Mouse (Mus musculus): ENCODE results near the gene 4932438H23Rik. TPM values are rescaled to one million over a fixed set of nuclear protein-coding genes. Genes with fewer than 3 reads are reported as not detected.

The 4932438H23Rik gene
- polyA plus RNA-seq, 1 experiment from 2014 or later: 0.11 TPM

- no peak for ATAC-seq (ENCODE audit: insufficient read depth)
These were observed 21.8 kb upstream of the 4932438H23Rik start for GRCm38 (mm10) chr16:91116696-91117095.

GRCm38 (mm10) chr16:91116006-91116405 lies 21.1 kb upstream of the 4932438H23Rik start:
- Histone ChIP-seq H3K27me3 (ENCODE audit: insufficient read depth, low read length) (no peaks in the 10 kb centered on the region), H3K4me1 (ENCODE audit: insufficient read depth) (no peaks in the 10 kb centered on the region), H3K27ac (ENCODE audit: low read depth) (no peak overlapping the region), H3K9ac (no peak overlapping the region), H3K4me3 (ENCODE audit: low read depth, low read length) (no peak overlapping the region), H3K4me2 (no peak overlapping the region), H3K9me3 (ENCODE audit: low read depth, low read length) (no peaks in the 10 kb centered on the region), H3K36me3 (ENCODE audit: insufficient read depth) (no peaks in the 10 kb centered on the region)
- 68% methylated on average over 4 of the region's 4 CpGs for WGBS
- DNase-seq (no peak), ATAC-seq (ENCODE audit: insufficient read depth) (no peak)
- no peak for TF ChIP-seq CTCF (IDR thresholded peaks at IDR 0.05; ENCODE audit: low read depth)

More at GRCm38 (mm10) chr16:91116696-91117095, 21.8 kb upstream of the 4932438H23Rik start:
- Histone ChIP-seq H3K9ac (no peak overlapping the region), H3K27ac (ENCODE audit: low read depth) (no peak overlapping the region), H3K4me1 (ENCODE audit: insufficient read depth) (no peaks in the 10 kb centered on the region), H3K4me3 (ENCODE audit: low read depth, low read length) (no peak overlapping the region), H3K36me3 (ENCODE audit: insufficient read depth) (no peaks in the 10 kb centered on the region), H3K27me3 (ENCODE audit: insufficient read depth, low read length) (no peaks in the 10 kb centered on the region), H3K9me3 (ENCODE audit: low read depth, low read length) (no peaks in the 10 kb centered on the region), H3K4me2 (no peak overlapping the region)
- DNase-seq: no peak
- TF ChIP-seq CTCF (IDR thresholded peaks at IDR 0.05; ENCODE audit: low read depth): no peak
- WGBS: 55% methylated on average over 7 of the region's 7 CpGs

- H3K36me3 ChIP-seq (ENCODE audit: insufficient read depth): no peaks in the 10 kb centered on the region
- DNase-seq (peak; percentile 34), ATAC-seq (ENCODE audit: insufficient read depth) (no peak)
- no peak for TF ChIP-seq CTCF (IDR thresholded peaks at IDR 0.05; ENCODE audit: low read depth)
- H3K9me3 ChIP-seq (ENCODE audit: low read depth, low read length): no peaks in the 10 kb centered on the region
- no peaks in the 10 kb centered on the region for H3K27me3 ChIP-seq (ENCODE audit: insufficient read depth, low read length)
- no peak overlapping the region for H3K4me2 ChIP-seq
- no peaks in the 10 kb centered on the region for H3K4me1 ChIP-seq (ENCODE audit: insufficient read depth)
- H3K27ac ChIP-seq (ENCODE audit: low read depth): no peak overlapping the region
- whole genome bisulfite sequencing: 46% methylated on average over 11 of the region's 11 CpGs
- H3K9ac ChIP-seq: no peak overlapping the region
- H3K4me3 ChIP-seq (ENCODE audit: low read depth, low read length): no peak overlapping the region
These were observed 16.1 kb upstream of the 4932438H23Rik start for GRCm38 (mm10) chr16:91110999-91111535.

- 80% methylated on average over 8 of the region's 11 CpGs for WGBS
- TF ChIP-seq CTCF (IDR thresholded peaks at IDR 0.05; ENCODE audit: low read depth): no peak
These were observed 12.7 kb upstream of the 4932438H23Rik start for GRCm38 (mm10) chr16:91107608-91108007.

GRCm38 (mm10) chr16:91105481-91106051 lies 10.6 kb upstream of the 4932438H23Rik start:
- 31% methylated on average over 13 of the region's 13 CpGs for WGBS
- no peak for TF ChIP-seq CTCF (IDR thresholded peaks at IDR 0.05; ENCODE audit: low read depth)
- DNase-seq: no peak
- no peak for ATAC-seq (ENCODE audit: insufficient read depth)
- H3K27me3 ChIP-seq (ENCODE audit: insufficient read depth, low read length): no peaks in the 10 kb centered on the region
- no peaks in the 10 kb centered on the region for H3K36me3 ChIP-seq (ENCODE audit: insufficient read depth)
- H3K4me3 ChIP-seq (ENCODE audit: low read depth, low read length): no peak overlapping the region
- H3K9ac ChIP-seq: no peak overlapping the region
- no peak overlapping the region for H3K27ac ChIP-seq (ENCODE audit: low read depth)
- H3K4me2 ChIP-seq: no peak overlapping the region
- H3K9me3 ChIP-seq (ENCODE audit: low read depth, low read length): no peaks in the 10 kb centered on the region
- no peaks in the 10 kb centered on the region for H3K4me1 ChIP-seq (ENCODE audit: insufficient read depth)

More at GRCm38 (mm10) chr16:91107608-91108007, 12.7 kb upstream of the 4932438H23Rik start:
- no peaks in the 10 kb centered on the region for H3K27me3 ChIP-seq (ENCODE audit: insufficient read depth, low read length)
- ATAC-seq (ENCODE audit: insufficient read depth) (no peak), DNase-seq (no peak)
- H3K36me3 ChIP-seq (ENCODE audit: insufficient read depth): no peaks in the 10 kb centered on the region
- H3K27ac ChIP-seq (ENCODE audit: low read depth): no peak overlapping the region
- no peak overlapping the region for H3K4me3 ChIP-seq (ENCODE audit: low read depth, low read length)
- H3K9ac ChIP-seq: no peak overlapping the region
- H3K4me2 ChIP-seq: no peak overlapping the region
- no peaks in the 10 kb centered on the region for H3K4me1 ChIP-seq (ENCODE audit: insufficient read depth)
- no peaks in the 10 kb centered on the region for H3K9me3 ChIP-seq (ENCODE audit: low read depth, low read length)

GRCm38 (mm10) chr16:91104821-91105480 lies 10.0 kb upstream of the 4932438H23Rik start:
- Histone ChIP-seq H3K4me2 (no peak overlapping the region), H3K4me1 (ENCODE audit: insufficient read depth) (no peaks in the 10 kb centered on the region), H3K27me3 (ENCODE audit: insufficient read depth, low read length) (no peaks in the 10 kb centered on the region), H3K9me3 (ENCODE audit: low read depth, low read length) (no peaks in the 10 kb centered on the region), H3K9ac (no peak overlapping the region), H3K27ac (ENCODE audit: low read depth) (no peak overlapping the region), H3K36me3 (ENCODE audit: insufficient read depth) (no peaks in the 10 kb centered on the region), H3K4me3 (ENCODE audit: low read depth, low read length) (no peak overlapping the region)
- no peak for TF ChIP-seq CTCF (IDR thresholded peaks at IDR 0.05; ENCODE audit: low read depth)
- ATAC-seq (ENCODE audit: insufficient read depth): no peak
- WGBS: 47% methylated on average over 10 of the region's 10 CpGs
- DNase-seq: no peak

GRCm38 (mm10) chr16:91103386-91103785 lies 8.5 kb upstream of the 4932438H23Rik start:
- no peaks in the 10 kb centered on the region for H3K27me3 ChIP-seq (ENCODE audit: insufficient read depth, low read length)
- no peak for ATAC-seq (ENCODE audit: insufficient read depth)
- no peaks in the 10 kb centered on the region for H3K36me3 ChIP-seq (ENCODE audit: insufficient read depth)
- DNase-seq: no peak
- H3K4me1 ChIP-seq (ENCODE audit: insufficient read depth): no peaks in the 10 kb centered on the region
- no peaks in the 10 kb centered on the region for H3K9me3 ChIP-seq (ENCODE audit: low read depth, low read length)
- no peak overlapping the region for H3K4me3 ChIP-seq (ENCODE audit: low read depth, low read length)
- no peak overlapping the region for H3K27ac ChIP-seq (ENCODE audit: low read depth)
- H3K4me2 ChIP-seq: no peak overlapping the region
- 63% methylated on average over 14 of the region's 14 CpGs for WGBS
- TF ChIP-seq CTCF (IDR thresholded peaks at IDR 0.05; ENCODE audit: low read depth): no peak
- H3K9ac ChIP-seq: no peak overlapping the region

Measured in lung, embryonic 14.5 days (tissue).